Mouse (Mus musculus) forebrain, embryonic 14.5 days (tissue): ENCODE data around the gene Aagab. TPM values are rescaled to one million over a fixed set of nuclear protein-coding genes. Genes with fewer than 3 reads are reported as not detected.

Source experiments
- ATAC-seq: fragments of 200-750 bp; cut with Nextera tagmentation; 2 replicates; pipeline ENCODE4 v1.8.0; 2017; ENCODE audit warnings: mild to moderate bottlenecking, moderate library complexity
- DNase-seq: peaks from one replicate; pipeline ENCODE4 v3.0.0-alpha.2; 2015; ENCODE audit warnings: low spot score
- H3K27ac ChIP-seq: fragments of 300-500 bp; sonication (generic); 2 replicates; pipeline ENCODE4 v1.5.1; 2014; ENCODE audit warnings: low read depth, mild to moderate bottlenecking, control low read depth, low read length, moderate library complexity
- H3K27me3 ChIP-seq: fragments of 300-500 bp; sonication (generic); replicated peaks from 2 replicates; pipeline ENCODE4 v1.6.1; 2014; ENCODE audit warnings: low read length, control low read depth, mixed read lengths; ENCODE audit not compliant: control insufficient read depth, insufficient read depth
- H3K36me3 ChIP-seq: fragments of 300-500 bp; sonication (generic); 2 replicates; pipeline ENCODE4 v1.6.1; 2014; ENCODE audit warnings: low read length, control low read depth; ENCODE audit not compliant: control insufficient read depth, insufficient read depth
- H3K4me1 ChIP-seq: fragments of 300-500 bp; sonication (generic); 2 replicates; pipeline ENCODE4 v1.6.1; 2014; ENCODE audit warnings: antibody characterized with exemption, low read length, control low read depth; ENCODE audit not compliant: control insufficient read depth, insufficient read depth
- H3K4me2 ChIP-seq: fragments of 300-500 bp; sonication (generic); 2 replicates; pipeline ENCODE4 v1.6.1; 2014; ENCODE audit warnings: mild to moderate bottlenecking, control low read depth, low read length
- H3K4me3 ChIP-seq: fragments of 300-500 bp; sonication (generic); 2 replicates; pipeline ENCODE4 v1.5.1; 2014; ENCODE audit warnings: low read depth, low read length, control low read depth
- H3K9ac ChIP-seq: fragments of 300-500 bp; sonication (generic); 2 replicates; pipeline ENCODE4 v1.6.1; 2014; ENCODE audit warnings: mild to moderate bottlenecking, low read length, control low read depth, moderate library complexity
- H3K9me3 ChIP-seq: fragments of 300-500 bp; sonication (generic); replicated peaks from 2 replicates; pipeline ENCODE4 v1.6.1; 2016; ENCODE audit warnings: low read length, control low read depth, mixed read lengths; ENCODE audit not compliant: control insufficient read depth
- WGBS: fragments of 180-500 bp; shearing (Covaris S2); extraction: QIAGEN DNeasy Blood & Tissue Kit; methylation state at CpG from one replicate; pipeline ENCODE4 v1.1.7; 2014; 5-methylcytosine and 5-hydroxymethylcytosine counted together
- polyA plus RNA-seq: library from polyadenylated mRNA; unstranded; fragments of >200 nt; fragmentation: Nextera tagmentation; extraction: Ambion mirVana; gene quantifications from 2 replicates; pipeline ENCODE4 v1.2.1, GENCODE M21; 2014

Gene Aagab
- polyA plus RNA-seq, 1 experiment from 2014 or later: 50.1 TPM

DNA sequence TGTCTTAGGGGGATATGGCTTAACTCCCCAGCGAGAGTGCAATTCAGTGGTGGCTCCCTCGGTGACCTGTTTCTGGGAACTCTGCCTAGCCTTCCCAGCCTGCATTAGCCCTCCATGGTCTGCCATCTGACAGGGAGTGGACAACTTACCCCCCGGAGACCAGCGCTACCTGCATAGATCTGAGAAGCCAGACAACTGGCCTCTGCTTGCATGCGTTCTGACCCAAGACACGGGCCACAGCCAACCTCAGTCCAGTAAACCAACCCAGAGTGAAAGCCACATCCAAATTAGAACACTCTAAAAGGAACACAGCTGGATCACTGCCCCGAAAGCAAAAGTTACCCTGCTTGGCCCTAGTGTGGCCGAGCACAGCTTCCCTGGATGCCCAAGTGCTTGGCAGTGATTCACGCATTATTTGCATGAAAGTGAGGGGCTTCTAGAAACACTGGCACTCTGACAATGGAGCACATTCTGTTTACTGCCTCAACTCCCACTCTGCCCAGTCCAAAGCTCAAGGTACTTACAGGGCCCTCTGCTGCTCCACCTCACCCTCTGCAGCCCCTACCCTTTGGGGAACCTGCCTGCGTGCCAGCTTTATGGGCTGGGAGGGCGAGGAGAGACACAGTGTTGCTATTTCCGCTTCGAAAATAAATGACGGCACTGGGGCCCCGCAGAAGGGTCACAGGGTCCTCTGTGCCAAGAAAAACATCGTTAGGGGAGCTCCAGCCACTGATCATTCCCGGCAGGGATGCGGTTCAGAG, 64.3 kb downstream of the Aagab start:
- Histone ChIP-seq H3K9me3 (no peaks in the 10 kb centered on the region), H3K27ac (no peak overlapping the region), H3K4me1 (peaks cover 17% of the 10 kb centered on the region), H3K9ac (no peak overlapping the region), H3K4me3 (no peak overlapping the region), H3K27me3 (no peaks in the 10 kb centered on the region), H3K4me2 (no peak overlapping the region), H3K36me3 (0 out of 2 replicates have a peak, but pooled peaks cover 6% of the 10 kb centered on the region)
- DNase-seq: peak; percentile 74
- 52% methylated on average over 18 of the region's 18 CpGs for WGBS
- peak; percentile 55 for ATAC-seq

DNA sequence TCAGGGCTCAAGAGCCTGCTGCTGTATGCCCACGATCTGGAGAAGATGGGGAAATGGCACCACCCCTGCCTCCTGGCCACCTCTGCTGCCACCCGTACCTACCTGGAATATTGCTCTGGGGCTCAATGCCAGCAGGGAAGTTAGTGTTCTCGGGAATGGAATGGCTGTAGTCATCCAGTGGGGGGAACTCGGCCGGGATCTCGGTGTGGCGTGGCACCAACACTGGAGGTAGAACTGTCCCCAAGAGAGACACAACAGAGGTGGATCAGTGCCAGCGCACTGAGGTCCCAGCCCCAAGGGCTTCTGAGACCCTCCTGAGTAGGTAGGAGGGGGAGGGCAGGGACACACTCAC, 64.9 kb downstream of the Aagab start:
- 0 out of 2 replicates have a peak, but pooled peaks cover 5% of the 10 kb centered on the region for H3K36me3 ChIP-seq
- peaks cover 17% of the 10 kb centered on the region for H3K4me1 ChIP-seq
- H3K9ac ChIP-seq: no peak overlapping the region
- H3K9me3 ChIP-seq: no peaks in the 10 kb centered on the region
- no peaks in the 10 kb centered on the region for H3K27me3 ChIP-seq
- H3K4me2 ChIP-seq: no peak overlapping the region
- WGBS: 78% methylated on average over 8 of the region's 8 CpGs
- no peak overlapping the region for H3K4me3 ChIP-seq
- ATAC-seq: no peak; the same call in 1 of the 2 replicates
- no peak for DNase-seq
- no peak overlapping the region for H3K27ac ChIP-seq

DNA sequence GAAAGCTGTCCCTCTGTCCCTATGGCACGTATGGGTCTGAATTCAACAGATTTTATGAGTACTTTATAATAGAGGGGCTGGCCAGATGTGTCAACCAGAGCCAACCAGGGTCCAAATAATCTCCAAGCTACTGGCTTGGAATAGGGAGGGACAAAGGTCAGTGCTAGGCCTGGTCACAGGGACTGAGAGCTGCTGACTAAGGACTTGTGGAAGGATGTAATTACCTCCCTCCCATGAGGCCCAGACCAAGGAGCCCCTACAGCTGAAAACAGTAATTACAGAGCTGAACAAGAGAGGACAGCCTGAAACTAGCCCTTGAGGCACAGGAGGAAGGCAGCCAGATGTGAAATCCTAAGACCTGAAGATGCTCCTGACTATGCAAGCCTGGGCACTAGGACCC, 66.2 kb downstream of the Aagab start:
- H3K9ac ChIP-seq: no peak overlapping the region
- no peaks in the 10 kb centered on the region for H3K36me3 ChIP-seq
- DNase-seq (no peak), ATAC-seq (no peak)
- H3K27me3 ChIP-seq: no peaks in the 10 kb centered on the region
- H3K4me2 ChIP-seq: no peak overlapping the region
- H3K9me3 ChIP-seq: no peaks in the 10 kb centered on the region
- no peak overlapping the region for H3K27ac ChIP-seq
- H3K4me1 ChIP-seq: peaks cover 17% of the 10 kb centered on the region
- no peak overlapping the region for H3K4me3 ChIP-seq
- 79% methylated on average over 1 of the region's 1 CpGs for WGBS

DNA sequence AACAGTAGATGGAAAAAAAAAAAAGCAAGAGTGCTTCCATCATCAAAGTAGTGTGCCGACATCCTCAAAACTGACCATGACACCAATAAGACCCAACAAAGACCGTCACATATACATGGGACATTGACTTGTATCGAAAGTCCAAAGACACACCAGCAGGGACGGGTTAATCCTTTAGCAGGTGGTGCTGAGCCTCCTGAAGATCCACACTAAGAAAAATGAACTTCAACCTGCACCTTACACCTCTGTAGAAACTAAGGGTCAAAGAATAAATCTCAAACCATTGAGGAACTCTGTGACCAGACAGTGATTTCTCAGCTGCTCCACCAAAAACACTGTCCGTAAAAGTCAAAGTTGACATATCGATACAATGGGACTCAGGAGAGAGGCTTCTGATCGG, 67.4 kb downstream of the Aagab start:
- Histone ChIP-seq H3K27ac (no peak overlapping the region), H3K27me3 (no peaks in the 10 kb centered on the region), H3K4me3 (no peak overlapping the region), H3K4me1 (peaks cover 17% of the 10 kb centered on the region), H3K4me2 (no peak overlapping the region), H3K36me3 (no peaks in the 10 kb centered on the region), H3K9me3 (no peaks in the 10 kb centered on the region), H3K9ac (no peak overlapping the region)
- WGBS: 97% methylated on average over 7 of the region's 7 CpGs
- no peak for DNase-seq
- ATAC-seq: no peak

DNA sequence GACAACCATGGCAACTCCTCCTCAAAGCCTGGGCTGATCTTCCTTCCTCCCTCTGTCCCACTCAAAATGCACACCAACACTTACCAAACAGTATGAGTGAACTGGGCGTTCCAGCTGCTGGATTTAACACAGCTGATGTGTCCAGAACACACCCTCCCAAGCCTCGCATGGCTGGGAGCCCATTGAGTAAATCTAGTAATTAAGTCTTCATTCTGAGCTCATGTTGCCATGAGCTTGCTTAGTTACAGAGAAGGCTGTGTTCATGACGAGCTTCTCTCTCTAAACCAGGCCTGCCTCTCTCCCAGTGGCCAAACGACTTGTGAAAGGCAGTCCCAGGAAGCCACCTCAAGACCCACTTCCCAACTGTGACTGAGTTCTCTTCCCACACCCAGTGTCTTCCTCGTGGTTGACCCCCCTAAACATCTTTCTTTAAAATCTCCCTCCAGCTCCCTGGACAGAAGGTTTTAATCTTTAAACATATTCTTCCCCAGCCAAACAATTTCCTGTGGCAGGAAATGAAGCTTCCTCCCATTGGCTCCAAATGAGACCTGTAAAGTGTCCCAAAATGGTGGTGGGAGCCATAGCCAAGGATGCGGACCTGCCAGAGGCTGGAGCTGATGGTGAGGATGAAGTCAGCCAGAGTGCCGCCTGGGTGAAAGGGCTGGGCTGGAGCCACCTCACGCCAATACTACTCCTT, 70.5 kb downstream of the Aagab start:
- ATAC-seq (no peak), DNase-seq (no peak)
- no peak overlapping the region for H3K9ac ChIP-seq
- H3K4me3 ChIP-seq: no peak overlapping the region
- 63% methylated on average over 8 of the region's 8 CpGs for WGBS
- no peak overlapping the region for H3K4me2 ChIP-seq
- H3K4me1 ChIP-seq: no peaks in the 10 kb centered on the region; the same call in 1 of the 2 replicates
- no peaks in the 10 kb centered on the region for H3K27me3 ChIP-seq
- no peak overlapping the region for H3K27ac ChIP-seq
- no peaks in the 10 kb centered on the region for H3K36me3 ChIP-seq
- no peaks in the 10 kb centered on the region for H3K9me3 ChIP-seq

DNA sequence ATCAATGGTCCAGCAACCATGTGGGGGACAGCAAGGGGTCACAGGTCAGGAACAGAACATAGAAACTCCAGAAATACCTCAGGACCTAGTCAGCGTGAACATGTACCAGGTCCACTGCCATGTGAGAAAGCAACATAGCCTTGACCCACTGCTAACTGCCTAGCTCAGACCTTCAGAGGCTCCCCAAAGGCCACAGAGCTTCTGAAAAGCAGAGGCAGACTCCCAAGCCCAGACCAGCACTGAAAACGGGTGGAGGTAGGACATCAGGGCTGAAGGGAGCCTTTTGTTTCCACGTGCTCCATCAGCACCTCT, 71.0 kb downstream of the Aagab start:
- no peaks in the 10 kb centered on the region for H3K36me3 ChIP-seq
- no peak overlapping the region for H3K4me3 ChIP-seq
- no peaks in the 10 kb centered on the region; the same call in 1 of the 2 replicates for H3K4me1 ChIP-seq
- H3K9me3 ChIP-seq: no peaks in the 10 kb centered on the region
- H3K4me2 ChIP-seq: no peak overlapping the region
- no peak overlapping the region for H3K9ac ChIP-seq
- no peak for DNase-seq
- no peaks in the 10 kb centered on the region for H3K27me3 ChIP-seq
- no peak for ATAC-seq
- 84% methylated on average over 3 of the region's 3 CpGs for WGBS
- H3K27ac ChIP-seq: no peak overlapping the region

DNA sequence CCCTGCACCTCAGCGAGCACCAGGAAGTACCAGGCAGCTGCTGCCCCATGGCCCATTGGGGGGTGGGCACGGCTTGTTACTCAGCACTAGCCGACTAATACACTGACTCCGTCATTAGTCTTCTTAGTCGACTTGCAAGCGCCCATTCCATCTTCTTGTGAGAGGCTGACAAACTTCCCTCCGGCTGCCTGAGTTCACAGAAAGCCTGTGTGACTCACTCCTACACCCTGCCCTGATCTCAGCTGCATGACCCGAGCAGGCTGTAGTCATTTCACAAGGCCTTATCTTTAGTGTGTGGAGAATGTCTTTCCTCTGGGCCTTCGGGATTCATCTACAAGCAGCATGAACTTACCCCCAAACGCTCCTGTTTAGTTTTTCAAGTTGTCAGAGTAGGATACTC, 72.2 kb downstream of the Aagab start:
- Histone ChIP-seq H3K27me3 (no peaks in the 10 kb centered on the region), H3K27ac (no peak overlapping the region), H3K36me3 (no peaks in the 10 kb centered on the region), H3K4me1 (no peaks in the 10 kb centered on the region), H3K4me3 (no peak overlapping the region), H3K9ac (no peak overlapping the region), H3K4me2 (no peak overlapping the region), H3K9me3 (no peaks in the 10 kb centered on the region)
- no peak for DNase-seq
- ATAC-seq: no peak
- WGBS: 89% methylated on average over 10 of the region's 10 CpGs

DNA sequence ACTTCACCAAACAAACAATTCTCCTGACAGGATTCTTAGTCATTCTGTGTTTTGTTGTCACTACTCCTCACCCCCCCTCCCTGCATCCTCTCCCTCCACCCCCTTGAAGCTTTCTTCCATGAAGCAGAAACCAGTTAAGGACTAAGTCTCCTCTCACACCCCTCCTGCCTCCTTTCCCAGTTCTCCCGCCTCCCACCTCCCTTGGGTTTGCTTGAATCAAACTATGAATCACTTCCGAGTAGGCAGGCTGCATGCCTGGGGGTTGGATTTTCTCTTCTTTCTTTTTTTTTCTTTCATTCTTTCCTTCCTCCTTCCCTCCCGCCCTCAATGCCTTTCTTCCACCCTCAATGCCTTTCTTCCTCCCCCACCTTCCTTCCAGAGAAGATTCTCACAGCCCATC, 75.2 kb downstream of the Aagab start:
- Histone ChIP-seq H3K36me3 (no peaks in the 10 kb centered on the region), H3K4me3 (no peak overlapping the region), H3K9ac (no peak overlapping the region), H3K4me2 (no peak overlapping the region), H3K9me3 (no peaks in the 10 kb centered on the region), H3K27ac (no peak overlapping the region), H3K27me3 (no peaks in the 10 kb centered on the region), H3K4me1 (no peaks in the 10 kb centered on the region)
- WGBS: 64% methylated on average over 3 of the region's 3 CpGs
- ATAC-seq (no peak), DNase-seq (no peak)

DNA sequence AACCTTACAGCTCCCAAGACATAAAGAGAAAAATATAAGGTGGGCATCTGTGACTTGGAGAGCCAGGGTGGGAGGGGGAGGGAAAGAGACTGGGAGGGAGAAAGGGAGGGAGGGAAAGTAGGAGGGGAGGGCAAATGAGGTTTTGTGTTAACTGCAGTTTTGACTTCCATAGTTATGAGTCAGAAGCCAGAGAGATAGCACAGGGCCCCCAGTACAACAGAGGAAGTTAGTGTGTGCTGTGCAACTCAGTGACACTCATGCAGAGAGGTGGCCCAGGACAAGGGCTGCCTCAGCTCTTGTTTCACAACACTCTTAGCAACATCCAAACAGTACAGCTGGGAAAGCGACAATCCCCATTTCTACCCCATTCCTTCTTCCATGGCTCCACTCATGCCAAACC, 75.6 kb downstream of the Aagab start:
- Histone ChIP-seq H3K4me1 (no peaks in the 10 kb centered on the region), H3K9me3 (no peaks in the 10 kb centered on the region), H3K27me3 (no peaks in the 10 kb centered on the region), H3K4me2 (no peak overlapping the region), H3K4me3 (no peak overlapping the region), H3K9ac (no peak overlapping the region), H3K36me3 (no peaks in the 10 kb centered on the region), H3K27ac (no peak overlapping the region)
- 100% methylated on average over 1 of the region's 1 CpGs for WGBS
- DNase-seq (no peak), ATAC-seq (no peak)
